Mouse (Mus musculus): ENCODE measurements around the gene Carns1. TPM values are rescaled to one million over a fixed set of nuclear protein-coding genes. Genes with fewer than 3 reads are reported as not detected.

The Carns1 gene
- 0.68 and 1.1 TPM in 2 replicates for polyA plus RNA-seq (2012; ENCODE audit: insufficient read depth, insufficient read length, missing spikeins)

DNA sequence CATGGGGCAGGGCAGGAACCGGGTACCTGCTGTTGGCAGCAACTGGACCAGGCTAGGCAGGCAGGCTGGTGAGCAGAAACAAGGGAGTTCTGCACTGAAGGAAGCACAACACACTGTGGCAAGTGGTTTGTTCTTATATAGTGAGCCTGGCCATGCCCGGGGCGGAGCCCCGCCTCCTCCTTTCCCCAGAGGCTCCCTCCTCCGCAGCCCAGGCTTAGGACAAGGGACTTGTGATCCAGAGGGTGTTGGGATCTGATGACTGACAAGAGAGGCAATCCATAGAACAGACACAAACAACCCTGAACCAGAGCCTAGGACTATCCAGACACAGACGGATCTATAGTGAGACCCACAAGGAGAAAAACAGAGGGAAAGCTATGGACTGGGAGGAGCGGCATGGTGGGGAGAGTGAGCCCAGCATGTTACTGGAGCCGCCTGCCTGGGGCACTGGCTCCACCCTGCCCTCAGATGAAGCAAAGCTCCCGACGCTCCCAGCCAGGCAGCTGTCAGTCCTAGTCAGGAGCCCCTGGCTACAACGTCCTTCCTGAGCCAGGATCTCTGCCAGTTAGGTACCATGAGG lies at the start of gene Carns1:
Carns1 (minus strand) TSS at position 112 of the 580 bp plus-strand sequence.
- Histone ChIP-seq H3K27ac (ENCODE audit: insufficient read depth, low read depth, low read length) (no peak within 1 kb of the TSS), H3K4me3 (ENCODE audit: insufficient read depth, low read length) (no peak within 1 kb of the TSS), H3K4me1 (ENCODE audit: control insufficient read depth, insufficient read depth, low read length) (0 out of 2 replicates have a peak, but pooled peaks cover 5% of the 10 kb centered on the region)
- no peak for TF ChIP-seq POLR2A (IDR thresholded peaks at IDR 0.05; ENCODE audit: borderline replicate concordance, low read depth, low read length)
- TF ChIP-seq CTCF (IDR thresholded peaks at IDR 0.05; ENCODE audit: low read depth, low read length), result no peak

DNA sequence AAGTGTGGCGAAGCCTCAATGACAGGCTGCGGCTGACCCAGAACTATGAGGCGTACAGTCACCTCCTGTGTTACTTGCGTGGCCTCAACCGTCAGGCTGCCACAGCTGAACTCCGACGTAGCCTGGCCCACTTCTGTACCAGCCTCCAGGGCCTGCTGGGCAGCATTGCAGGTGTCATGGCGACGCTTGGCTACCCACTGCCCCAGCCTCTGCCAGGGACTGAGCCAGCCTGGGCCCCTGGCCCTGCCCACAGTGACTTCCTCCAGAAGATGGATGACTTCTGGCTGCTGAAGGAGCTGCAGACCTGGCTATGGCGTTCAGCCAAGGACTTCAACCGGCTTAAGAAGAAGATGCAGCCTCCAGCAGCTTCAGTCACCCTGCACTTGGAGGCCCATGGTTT lies 46.9 kb upstream of the Carns1 start:
- Histone ChIP-seq H3K4me1 (ENCODE audit: control insufficient read depth, insufficient read depth, low read length) (peaks cover 22% of the 10 kb centered on the region), H3K4me3 (ENCODE audit: insufficient read depth, low read length) (no peak overlapping the region), H3K27ac (ENCODE audit: insufficient read depth, low read depth, low read length) (no peak overlapping the region)
- TF ChIP-seq CTCF (IDR thresholded peaks at IDR 0.05; ENCODE audit: low read depth, low read length) (no peak), POLR2A (IDR thresholded peaks at IDR 0.05; ENCODE audit: borderline replicate concordance, low read depth, low read length) (no peak)

DNA sequence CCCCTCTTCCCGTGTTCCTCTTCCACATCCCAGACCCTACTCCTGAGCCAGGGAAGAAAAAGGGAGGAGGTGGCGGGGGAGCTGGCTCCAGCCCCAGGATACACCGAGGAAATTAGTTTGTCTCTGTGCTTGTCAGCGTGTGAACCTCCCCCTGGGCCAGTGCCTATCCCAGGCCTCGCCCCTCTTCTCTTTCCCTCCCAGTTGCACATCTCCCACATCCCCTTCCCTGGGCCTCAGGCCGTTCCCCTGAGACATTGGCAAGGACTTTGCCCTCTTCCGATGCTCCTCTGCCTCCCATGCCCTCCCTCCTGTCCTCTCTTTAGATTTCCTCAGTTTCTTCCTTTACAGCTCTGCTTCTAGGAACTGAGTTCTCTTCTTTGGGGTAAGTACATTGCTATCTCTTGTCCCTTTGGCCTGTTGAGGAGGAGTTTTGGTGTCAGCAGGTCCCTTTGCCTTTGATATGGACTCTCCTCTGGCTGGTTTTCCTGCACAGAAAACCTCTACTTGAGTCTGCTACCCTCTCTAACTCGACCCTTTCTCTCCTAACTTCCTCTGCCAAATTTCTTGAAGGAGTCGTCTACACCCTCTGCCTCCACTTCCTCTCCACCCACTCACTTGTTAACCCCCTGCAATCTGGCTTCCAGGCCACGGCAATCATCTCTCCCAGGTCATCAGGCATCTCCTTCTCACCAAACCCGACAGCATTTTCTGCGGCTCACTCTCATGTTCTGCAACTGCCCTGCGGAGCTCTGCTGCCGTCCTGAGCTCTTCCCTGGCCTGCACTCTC lies 45.9 kb upstream of the Carns1 start:
- peaks cover 23% of the 10 kb centered on the region for H3K4me1 ChIP-seq (ENCODE audit: control insufficient read depth, insufficient read depth, low read length)
- no peak overlapping the region for H3K27ac ChIP-seq (ENCODE audit: insufficient read depth, low read depth, low read length)
- H3K4me3 ChIP-seq (ENCODE audit: insufficient read depth, low read length), result no peak overlapping the region
- no peak for TF ChIP-seq CTCF (IDR thresholded peaks at IDR 0.05; ENCODE audit: low read depth, low read length)
- TF ChIP-seq POLR2A (IDR thresholded peaks at IDR 0.05; ENCODE audit: borderline replicate concordance, low read depth, low read length), result no peak

DNA sequence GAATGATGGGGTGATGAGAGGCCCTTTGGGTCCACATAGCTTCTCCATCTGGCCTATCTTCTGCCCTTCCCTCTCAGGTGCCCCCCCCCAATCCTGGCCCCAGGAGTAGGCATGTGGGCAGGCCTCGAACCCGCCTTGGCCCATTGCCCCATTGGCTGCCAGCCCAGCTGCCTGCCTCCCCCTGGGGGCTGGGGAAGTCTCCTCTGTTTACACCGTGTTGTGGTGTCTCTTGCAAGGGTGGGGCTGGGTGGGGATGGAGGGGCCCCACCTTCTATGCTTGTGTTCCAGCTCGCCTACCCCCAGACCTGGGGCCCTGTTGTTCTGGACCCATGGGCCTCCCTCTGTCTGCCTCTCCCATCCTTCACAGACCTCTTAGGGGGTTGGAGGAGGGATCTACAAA lies 45.1 kb upstream of the Carns1 start:
- H3K4me1 ChIP-seq (ENCODE audit: control insufficient read depth, insufficient read depth, low read length), result peaks cover 26% of the 10 kb centered on the region
- no peak overlapping the region for H3K27ac ChIP-seq (ENCODE audit: insufficient read depth, low read depth, low read length)
- TF ChIP-seq CTCF (IDR thresholded peaks at IDR 0.05; ENCODE audit: low read depth, low read length) (no peak), POLR2A (IDR thresholded peaks at IDR 0.05; ENCODE audit: borderline replicate concordance, low read depth, low read length) (no peak)
- no peak overlapping the region for H3K4me3 ChIP-seq (ENCODE audit: insufficient read depth, low read length)

- Histone ChIP-seq H3K4me1 (ENCODE audit: control insufficient read depth, insufficient read depth, low read length) (peaks cover 26% of the 10 kb centered on the region), H3K27ac (ENCODE audit: insufficient read depth, low read depth, low read length) (no peak overlapping the region), H3K4me3 (ENCODE audit: insufficient read depth, low read length) (no peak overlapping the region)
- TF ChIP-seq CTCF (IDR thresholded peaks at IDR 0.05; ENCODE audit: low read depth, low read length) (no peak), POLR2A (IDR thresholded peaks at IDR 0.05; ENCODE audit: borderline replicate concordance, low read depth, low read length) (no peak)
Measured at GRCm38 (mm10) chr19:4219943-4220342, 44.7 kb upstream of the Carns1 start.

DNA sequence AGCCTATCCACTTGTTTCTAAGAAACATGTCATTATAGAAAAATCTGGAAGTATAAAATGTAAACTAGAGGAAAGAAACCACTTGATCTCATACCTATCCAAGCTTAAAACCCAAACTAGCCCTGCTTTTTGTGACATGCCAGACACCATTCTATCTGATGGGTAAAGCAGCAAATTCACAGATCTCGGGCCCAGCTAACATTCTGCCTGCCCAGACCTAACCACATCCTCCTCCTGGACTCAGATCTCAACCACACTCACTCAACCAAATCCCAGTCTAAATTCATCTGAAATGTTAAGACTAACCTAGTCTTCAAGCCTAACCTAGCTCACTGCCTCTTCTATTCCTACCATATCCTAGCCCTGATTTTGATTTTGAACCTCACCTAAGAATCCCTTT lies 43.5 kb upstream of the Carns1 start:
- no peak overlapping the region for H3K27ac ChIP-seq (ENCODE audit: insufficient read depth, low read depth, low read length)
- TF ChIP-seq CTCF (IDR thresholded peaks at IDR 0.05; ENCODE audit: low read depth, low read length) (no peak), POLR2A (IDR thresholded peaks at IDR 0.05; ENCODE audit: borderline replicate concordance, low read depth, low read length) (no peak)
- no peak overlapping the region for H3K4me3 ChIP-seq (ENCODE audit: insufficient read depth, low read length)
- H3K4me1 ChIP-seq (ENCODE audit: control insufficient read depth, insufficient read depth, low read length), result peaks cover 27% of the 10 kb centered on the region

DNA sequence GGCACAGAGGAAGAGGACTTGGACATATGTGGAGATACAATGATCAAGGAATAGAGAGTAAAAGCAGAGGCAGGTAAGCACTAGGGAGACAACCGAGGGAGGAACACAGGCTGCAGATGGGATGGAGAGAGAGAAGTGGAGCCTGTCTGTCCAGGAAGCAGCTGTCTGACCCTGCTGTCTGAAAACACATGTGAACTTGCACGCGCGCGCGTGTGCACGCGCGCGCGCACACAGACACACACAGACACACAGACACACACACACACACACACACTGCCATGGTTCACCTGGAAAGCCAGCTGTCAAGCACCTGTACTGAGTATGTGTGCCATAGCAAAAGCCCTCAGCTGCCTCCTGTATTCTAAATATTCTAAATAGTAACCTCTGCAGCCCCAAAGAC lies 43.0 kb upstream of the Carns1 start:
- peaks cover 31% of the 10 kb centered on the region for H3K4me1 ChIP-seq (ENCODE audit: control insufficient read depth, insufficient read depth, low read length)
- TF ChIP-seq CTCF (IDR thresholded peaks at IDR 0.05; ENCODE audit: low read depth, low read length) (no peak), POLR2A (IDR thresholded peaks at IDR 0.05; ENCODE audit: borderline replicate concordance, low read depth, low read length) (no peak)
- H3K4me3 ChIP-seq (ENCODE audit: insufficient read depth, low read length), result no peak overlapping the region
- H3K27ac ChIP-seq (ENCODE audit: insufficient read depth, low read depth, low read length), result no peak overlapping the region

- no peak overlapping the region for H3K27ac ChIP-seq (ENCODE audit: insufficient read depth, low read depth, low read length)
- no peak overlapping the region for H3K4me3 ChIP-seq (ENCODE audit: insufficient read depth, low read length)
- peaks cover 34% of the 10 kb centered on the region for H3K4me1 ChIP-seq (ENCODE audit: control insufficient read depth, insufficient read depth, low read length)
- TF ChIP-seq POLR2A (IDR thresholded peaks at IDR 0.05; ENCODE audit: borderline replicate concordance, low read depth, low read length), result no peak
- no peak for TF ChIP-seq CTCF (IDR thresholded peaks at IDR 0.05; ENCODE audit: low read depth, low read length)
Measured at GRCm38 (mm10) chr19:4217855-4218254, 42.6 kb upstream of the Carns1 start.

DNA sequence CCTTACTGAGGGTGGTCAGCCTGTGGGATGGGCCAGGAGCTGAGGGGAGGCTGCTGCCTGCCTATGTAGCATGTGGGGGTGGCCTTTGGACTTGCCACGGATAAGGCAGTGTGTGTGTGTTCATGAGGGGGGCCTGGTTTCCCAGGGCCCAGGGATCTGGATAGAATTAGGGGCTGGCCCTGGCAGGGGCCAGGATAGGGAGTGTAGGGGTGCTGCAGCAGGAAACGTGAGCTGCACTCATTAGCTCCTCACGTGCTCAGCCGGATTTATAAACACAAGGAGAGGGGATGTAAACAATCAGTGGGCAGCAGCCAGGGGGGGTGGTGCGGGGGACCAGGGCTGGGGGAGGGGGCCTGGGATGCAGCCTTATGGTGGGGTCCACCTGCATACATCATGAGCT lies 41.9 kb upstream of the Carns1 start:
- H3K4me1 ChIP-seq (ENCODE audit: control insufficient read depth, insufficient read depth, low read length), result peaks cover 29% of the 10 kb centered on the region
- H3K4me3 ChIP-seq (ENCODE audit: insufficient read depth, low read length), result no peak overlapping the region
- no peak for TF ChIP-seq POLR2A (IDR thresholded peaks at IDR 0.05; ENCODE audit: borderline replicate concordance, low read depth, low read length)
- H3K27ac ChIP-seq (ENCODE audit: insufficient read depth, low read depth, low read length), result no peak overlapping the region

DNA sequence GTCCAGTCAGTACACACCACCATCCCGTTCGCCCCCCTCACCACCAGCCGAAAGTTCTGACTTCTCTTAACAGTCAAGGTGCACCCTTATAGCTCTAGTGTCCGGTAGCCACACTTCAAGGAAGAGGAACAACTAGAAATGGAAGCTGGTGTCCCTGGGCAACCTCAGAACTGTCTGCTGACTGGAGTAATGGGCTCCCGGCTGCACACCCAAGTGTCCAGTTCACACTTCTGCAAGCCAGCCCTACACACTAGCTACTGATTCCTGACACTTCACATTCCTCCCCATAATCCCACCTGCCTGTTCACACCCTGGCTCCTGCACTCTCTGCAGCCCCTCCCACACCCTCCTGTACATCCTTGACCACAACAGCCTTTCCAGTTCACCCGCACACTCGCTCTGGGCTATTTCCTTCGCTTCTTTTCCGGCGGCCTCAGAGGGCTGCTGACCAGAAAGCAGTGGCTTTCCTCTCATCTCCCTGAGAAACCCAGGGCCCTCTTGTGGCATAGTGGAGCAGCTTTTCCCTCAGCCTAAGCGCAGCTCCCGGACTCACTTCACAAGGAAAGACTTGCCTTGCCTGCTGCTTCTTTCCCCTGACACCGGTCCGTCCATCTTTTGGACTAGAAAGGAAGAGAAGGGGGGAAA lies 40.9 kb upstream of the Carns1 start:
- H3K4me1 ChIP-seq (ENCODE audit: control insufficient read depth, insufficient read depth, low read length), result peaks cover 19% of the 10 kb centered on the region
- no peak overlapping the region for H3K27ac ChIP-seq (ENCODE audit: insufficient read depth, low read depth, low read length)
- no peak overlapping the region for H3K4me3 ChIP-seq (ENCODE audit: insufficient read depth, low read length)
- no peak for TF ChIP-seq POLR2A (IDR thresholded peaks at IDR 0.05; ENCODE audit: borderline replicate concordance, low read depth, low read length)
- no peak for TF ChIP-seq CTCF (IDR thresholded peaks at IDR 0.05; ENCODE audit: low read depth, low read length)
